Mouse (Mus musculus): Measurements from ENCODE around the gene Triml2. TPM values are rescaled to one million over a fixed set of nuclear protein-coding genes. Genes with fewer than 3 reads are reported as not detected.

The Triml2 gene
- polyA plus RNA-seq (2012; rRNA removed): not detected in 2 replicates
- not detected in 2 replicates for polyA plus RNA-seq (2014; fragmentation: Nextera tagmentation; extraction: Ambion mirVana)

- ATAC-seq (ENCODE audit: low FRiP score, low read depth): no peak
- Histone ChIP-seq H3K4me3 (replicated peaks; ENCODE audit: low read length) (no peak within 1 kb of the TSS), H3K9me3 (ENCODE audit: control insufficient read depth, low read length) (no peaks in the 10 kb centered on the region; the same call in 1 of the 2 replicates)
These were observed at the start of gene Triml2 for GRCm38 (mm10) chr8:43180054-43180690. Triml2 (plus strand) TSS chr8:43180541.

GRCm38 (mm10) chr8:43141386-43141785 is 39.0 kb upstream of the Triml2 start, which contains the start of gene Triml1:
Triml1 (minus strand) TSS chr8:43141486.
- Histone ChIP-seq H3K4me1 (ENCODE audit: control insufficient read depth, insufficient read depth, low read length) (no peaks in the 10 kb centered on the region), H3K4me2 (replicated peaks; ENCODE audit: low read depth, low read length, severe bottlenecking) (no peak within 1 kb of the TSS), H3K9ac (ENCODE audit: low read depth, low read length, severe bottlenecking) (no peak within 1 kb of the TSS), H3K36me3 (ENCODE audit: control insufficient read depth, insufficient read depth, low read length) (no peaks in the 10 kb centered on the region), H3K27ac (replicated peaks; ENCODE audit: low read depth, low read length) (no peak within 1 kb of the TSS), H3K4me3 (replicated peaks; ENCODE audit: low read length) (no peak within 1 kb of the TSS), H3K27me3 (ENCODE audit: control insufficient read depth, insufficient read depth, low read length) (no peaks in the 10 kb centered on the region), H3K9me3 (ENCODE audit: control insufficient read depth, low read length) (no peaks in the 10 kb centered on the region)
- 77% methylated on average over 2 of the region's 2 CpGs for WGBS
- TF ChIP-seq POLR2A (IDR thresholded peaks at IDR 0.05; ENCODE audit: borderline replicate concordance, extremely low read depth, insufficient read depth, insufficient read length): no peak
- DNase-seq (ENCODE audit: low spot score) (no peak), ATAC-seq (ENCODE audit: low FRiP score, low read depth) (no peak)

More at GRCm38 (mm10) chr8:43180054-43180690, at the start of gene Triml2:
- Histone ChIP-seq H3K36me3 (ENCODE audit: control insufficient read depth, insufficient read depth, low read length) (no peaks in the 10 kb centered on the region), H3K27me3 (ENCODE audit: control insufficient read depth, insufficient read depth, low read length) (no peaks in the 10 kb centered on the region), H3K27ac (replicated peaks; ENCODE audit: low read depth, low read length) (no peak within 1 kb of the TSS), H3K4me2 (replicated peaks; ENCODE audit: low read depth, low read length, severe bottlenecking) (no peak within 1 kb of the TSS), H3K9ac (ENCODE audit: low read depth, low read length, severe bottlenecking) (no peak within 1 kb of the TSS), H3K4me1 (ENCODE audit: control insufficient read depth, insufficient read depth, low read length) (no peaks in the 10 kb centered on the region)
- DNase-seq (ENCODE audit: low spot score): no peak
- WGBS: 92% methylated on average over 13 of the region's 13 CpGs
- no peak for TF ChIP-seq POLR2A (IDR thresholded peaks at IDR 0.05; ENCODE audit: borderline replicate concordance, extremely low read depth, insufficient read depth, insufficient read length)

- Histone ChIP-seq H3K4me3 (replicated peaks; ENCODE audit: low read length) (no peak overlapping the region), H3K4me2 (replicated peaks; ENCODE audit: low read depth, low read length, severe bottlenecking) (no peak overlapping the region), H3K27me3 (ENCODE audit: control insufficient read depth, insufficient read depth, low read length) (no peaks in the 10 kb centered on the region), H3K36me3 (ENCODE audit: control insufficient read depth, insufficient read depth, low read length) (no peaks in the 10 kb centered on the region), H3K4me1 (ENCODE audit: control insufficient read depth, insufficient read depth, low read length) (no peaks in the 10 kb centered on the region), H3K27ac (replicated peaks; ENCODE audit: low read depth, low read length) (no peak overlapping the region), H3K9ac (ENCODE audit: low read depth, low read length, severe bottlenecking) (no peak overlapping the region), H3K9me3 (ENCODE audit: control insufficient read depth, low read length) (no peaks in the 10 kb centered on the region)
- 88% methylated on average over 9 of the region's 9 CpGs for WGBS
- no peak for TF ChIP-seq POLR2A (IDR thresholded peaks at IDR 0.05; ENCODE audit: borderline replicate concordance, extremely low read depth, insufficient read depth, insufficient read length)
- DNase-seq (ENCODE audit: low spot score) (no peak), ATAC-seq (ENCODE audit: low FRiP score, low read depth) (no peak)
These were observed 31.0 kb upstream of the Triml2 start for GRCm38 (mm10) chr8:43149307-43149706.

- 90% methylated on average over 11 of the region's 11 CpGs for WGBS
- no peaks in the 10 kb centered on the region for H3K36me3 ChIP-seq (ENCODE audit: control insufficient read depth, insufficient read depth, low read length)
- H3K4me3 ChIP-seq (replicated peaks; ENCODE audit: low read length): no peak overlapping the region
- H3K4me1 ChIP-seq (ENCODE audit: control insufficient read depth, insufficient read depth, low read length): no peaks in the 10 kb centered on the region
- no peaks in the 10 kb centered on the region for H3K27me3 ChIP-seq (ENCODE audit: control insufficient read depth, insufficient read depth, low read length)
- no peak overlapping the region for H3K9ac ChIP-seq (ENCODE audit: low read depth, low read length, severe bottlenecking)
- no peak for ATAC-seq (ENCODE audit: low FRiP score, low read depth)
- H3K4me2 ChIP-seq (replicated peaks; ENCODE audit: low read depth, low read length, severe bottlenecking): no peak overlapping the region
- no peak for DNase-seq (ENCODE audit: low spot score)
- H3K9me3 ChIP-seq (ENCODE audit: control insufficient read depth, low read length): no peaks in the 10 kb centered on the region
- no peak for TF ChIP-seq POLR2A (IDR thresholded peaks at IDR 0.05; ENCODE audit: borderline replicate concordance, extremely low read depth, insufficient read depth, insufficient read length)
- no peak overlapping the region for H3K27ac ChIP-seq (replicated peaks; ENCODE audit: low read depth, low read length)
These were observed 17.1 kb upstream of the Triml2 start for GRCm38 (mm10) chr8:43163255-43163654.

- Histone ChIP-seq H3K36me3 (ENCODE audit: control insufficient read depth, insufficient read depth, low read length) (no peaks in the 10 kb centered on the region), H3K4me1 (ENCODE audit: control insufficient read depth, insufficient read depth, low read length) (no peaks in the 10 kb centered on the region), H3K4me3 (replicated peaks; ENCODE audit: low read length) (no peak overlapping the region), H3K27ac (replicated peaks; ENCODE audit: low read depth, low read length) (no peak overlapping the region), H3K27me3 (ENCODE audit: control insufficient read depth, insufficient read depth, low read length) (no peaks in the 10 kb centered on the region), H3K9ac (ENCODE audit: low read depth, low read length, severe bottlenecking) (no peak overlapping the region), H3K9me3 (ENCODE audit: control insufficient read depth, low read length) (no peaks in the 10 kb centered on the region), H3K4me2 (replicated peaks; ENCODE audit: low read depth, low read length, severe bottlenecking) (no peak overlapping the region)
- DNase-seq (ENCODE audit: low spot score) (no peak), ATAC-seq (ENCODE audit: low FRiP score, low read depth) (no peak)
- WGBS: 79% methylated on average over 3 of the region's 3 CpGs
- TF ChIP-seq POLR2A (IDR thresholded peaks at IDR 0.05; ENCODE audit: borderline replicate concordance, extremely low read depth, insufficient read depth, insufficient read length): no peak
These were observed 15.9 kb upstream of the Triml2 start for GRCm38 (mm10) chr8:43164453-43164852.

All from limb, embryonic 14.5 days (tissue).